Mouse (Mus musculus): ENCODE data around the gene Bckdk.
"Not testable (repeated sequence)": the region's sequence is repeated elsewhere in the genome, so short reads cannot be mapped to it uniquely, and the experiment has no call there.

The Bckdk gene

GRCm38 (mm10) chr7:127932273-127933031, 28.6 kb downstream of the Bckdk start:
- DNase-seq: no peak

- DNase-seq: peak in 1 of 2 experiments; percentile 10
These were observed 30.2 kb downstream of the Bckdk start for GRCm38 (mm10) chr7:127934075-127934474.

- peak; percentile 93 to 96 for DNase-seq
These were observed 31.3 kb downstream of the Bckdk start for GRCm38 (mm10) chr7:127935028-127935722.

- no peak for DNase-seq
These were observed 31.9 kb downstream of the Bckdk start for GRCm38 (mm10) chr7:127935748-127936159.

GRCm38 (mm10) chr7:127936216-127936884, 32.5 kb downstream of the Bckdk start:
- peak; percentile 52 to 53 for DNase-seq

GRCm38 (mm10) chr7:127942097-127942496, 38.2 kb downstream of the Bckdk start:
- DNase-seq: not testable (repeated sequence)

GRCm38 (mm10) chr7:127944614-127945013, 40.7 kb downstream of the Bckdk start:
- DNase-seq: no peak

- no peak for DNase-seq
These were observed 42.7 kb downstream of the Bckdk start, which contains the start of gene Prss36 for GRCm38 (mm10) chr7:127946470-127947023. Gene Prss36, minus strand, starts transcription at chr7:127946725.

- no peak for DNase-seq
These were observed 49.1 kb downstream of the Bckdk start for GRCm38 (mm10) chr7:127952864-127953581.

GRCm38 (mm10) chr7:127959364-127959763, 55.5 kb downstream of the Bckdk start:
- DNase-seq: no peak
